Mouse (Mus musculus): ENCODE measurements around the gene Fstl5. TPM values are rescaled to one million over a fixed set of nuclear protein-coding genes. Genes with fewer than 3 reads are reported as not detected.
"Not testable (repeated sequence)": the region's sequence is repeated elsewhere in the genome, so short reads cannot be mapped to it uniquely, and the experiment has no call there.

Gene Fstl5
- total RNA-seq (2021) = not detected
- long read RNA-seq, experiment 1 = 0 reads
- long read RNA-seq, experiment 2 = 0 reads

DNA sequence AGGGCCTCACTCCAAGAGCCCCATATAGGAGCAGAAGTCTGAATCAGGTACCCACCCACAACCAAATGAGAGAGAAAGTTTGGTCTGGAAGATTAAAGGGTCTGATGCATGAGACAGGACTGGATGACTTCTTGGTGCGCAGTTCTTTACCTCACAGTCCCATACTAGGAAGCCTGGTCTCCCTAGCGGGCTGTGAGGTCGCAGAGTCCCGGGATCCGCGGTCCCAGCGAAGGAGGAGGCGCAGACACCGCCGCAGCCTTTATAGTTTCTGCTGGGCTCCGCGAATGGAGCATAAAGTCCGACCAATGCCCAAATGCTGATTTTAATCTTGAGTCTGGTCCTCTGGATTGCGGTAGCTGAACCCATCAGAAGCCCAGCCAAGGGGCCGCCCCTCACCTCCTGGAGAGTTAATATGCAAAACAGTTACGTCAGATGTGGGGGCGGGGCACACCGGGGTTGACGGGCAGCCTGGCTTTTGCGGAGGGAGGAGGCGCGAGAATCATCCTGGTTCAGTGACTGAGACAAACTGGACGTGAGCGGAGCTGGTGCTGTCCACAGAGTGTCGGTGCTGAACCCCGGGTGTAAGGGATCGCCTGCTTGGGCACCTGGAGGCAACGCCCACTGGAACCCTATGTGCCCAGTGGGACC, at the start of gene Fstl5:
TSS of gene Fstl5 (plus strand) at position 211 of the 648 bp plus-strand sequence.
- no peak for DNase-seq

DNA sequence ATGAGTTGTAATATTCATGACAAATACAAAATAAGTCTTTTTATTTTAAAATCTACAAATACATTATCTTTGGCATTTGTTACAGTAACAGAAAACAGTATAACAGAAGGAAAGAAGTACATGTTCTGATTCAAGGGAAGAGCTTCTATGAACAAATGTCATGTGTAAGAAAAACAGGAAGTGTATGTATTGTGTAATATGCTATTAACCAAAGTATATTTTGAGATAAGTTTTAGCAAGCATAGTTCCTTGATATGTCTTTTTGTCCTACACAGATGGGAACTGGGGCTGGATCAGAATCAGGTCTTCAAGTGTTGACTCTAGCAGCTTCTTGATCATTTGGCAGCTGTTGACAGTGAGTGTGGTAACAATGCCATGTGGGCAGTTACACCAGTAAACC, 48.5 kb upstream of the Fstl5 start:
- no peak for DNase-seq

DNA sequence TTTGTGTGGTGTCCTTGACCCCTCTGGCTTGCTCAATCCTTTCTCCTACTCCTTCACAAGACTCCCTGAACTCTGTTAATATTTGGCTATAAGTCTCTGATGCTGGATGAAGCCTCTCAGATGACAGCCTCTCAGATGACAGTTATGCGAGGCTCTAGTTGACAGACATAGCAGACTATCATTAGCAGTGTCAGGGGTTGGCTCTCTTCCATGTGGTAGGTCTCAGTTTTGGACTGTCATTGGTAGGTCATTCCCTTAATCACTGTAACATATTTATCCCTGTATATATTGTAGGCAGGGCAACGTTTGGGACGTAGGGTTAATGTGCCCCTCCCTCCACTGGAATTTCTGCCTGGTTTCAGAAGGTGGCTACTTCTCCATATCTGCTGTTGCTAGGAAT, 22.9 kb upstream of the Fstl5 start:
- no peak for DNase-seq

DNA sequence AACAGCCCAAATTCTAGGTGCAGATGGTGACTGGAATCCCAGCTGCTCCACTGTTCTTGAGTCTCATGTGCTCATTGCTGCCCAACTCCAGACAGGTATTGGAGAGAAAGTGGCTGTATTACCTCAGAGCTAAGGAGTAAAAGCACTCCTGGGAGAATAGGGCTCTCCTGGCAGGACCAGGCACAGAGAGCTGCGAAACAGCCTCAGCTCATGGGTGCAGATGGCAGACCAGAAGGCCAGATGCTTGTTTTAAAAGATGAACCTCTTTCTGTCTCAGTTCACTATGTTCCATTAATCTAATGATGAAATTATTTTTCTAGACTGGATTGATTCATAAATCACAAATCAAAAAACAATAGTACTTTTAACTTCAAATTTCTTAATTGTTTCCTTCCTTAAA, 12.1 kb upstream of the Fstl5 start:
- no peak for DNase-seq

DNA sequence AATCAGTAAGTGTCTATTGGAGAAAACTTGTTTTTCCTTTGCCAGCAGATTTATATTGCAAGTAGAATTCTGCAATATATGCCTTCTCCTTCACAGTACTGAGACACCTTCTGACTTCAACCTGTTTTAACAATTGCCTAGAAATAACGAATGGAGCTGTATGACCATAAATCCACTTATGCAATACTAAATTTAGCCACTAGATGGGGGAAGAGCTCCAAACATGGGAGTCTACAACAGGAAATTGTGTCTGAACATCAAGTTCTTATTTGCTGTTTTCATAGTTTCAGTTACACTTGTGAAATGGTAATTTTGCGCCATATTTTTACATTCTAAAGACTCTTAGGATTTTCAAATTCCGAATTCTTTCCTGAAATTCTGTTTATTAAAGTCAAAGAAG, 6.2 kb upstream of the Fstl5 start:
- no peak for DNase-seq

DNA sequence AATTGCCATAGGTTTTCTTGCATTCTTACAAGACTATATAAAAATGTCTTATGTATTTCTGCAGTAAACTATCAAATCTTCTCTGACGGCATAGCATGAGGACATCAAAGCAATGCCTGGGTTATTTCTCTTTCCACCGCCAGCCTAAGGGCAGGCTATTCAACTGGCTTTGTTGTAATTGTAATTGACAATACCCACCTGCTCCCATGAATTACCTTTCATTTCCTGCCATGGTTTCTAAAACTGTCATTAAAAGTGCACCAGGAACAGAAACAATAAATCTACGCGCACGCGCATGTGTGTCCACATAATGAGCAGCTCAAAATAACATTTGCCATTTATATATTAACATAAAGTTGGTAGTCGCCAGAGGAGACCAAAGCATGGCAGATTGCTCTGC, 1.2 kb upstream of the Fstl5 start:
- DNase-seq = no peak

DNA sequence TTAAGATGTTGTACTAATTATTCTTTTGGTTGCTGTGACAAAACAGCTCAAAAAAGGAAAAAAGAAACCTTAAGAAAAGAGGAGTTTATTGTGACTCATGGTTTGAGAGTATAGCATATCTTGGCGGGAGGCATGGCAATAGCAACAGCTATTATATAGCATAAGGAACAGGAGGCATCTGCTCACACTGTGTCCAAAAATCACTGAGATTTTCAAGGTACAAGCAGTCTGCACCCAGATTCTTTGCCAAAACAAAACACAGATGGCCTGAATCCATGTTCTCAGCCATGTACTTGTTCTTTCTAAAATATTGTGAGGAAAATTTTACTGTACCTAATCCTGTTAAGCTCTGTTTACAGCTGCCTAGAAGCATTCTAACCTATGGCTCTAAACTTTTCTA, 66.4 kb downstream of the Fstl5 start:
- no peak for DNase-seq

DNA sequence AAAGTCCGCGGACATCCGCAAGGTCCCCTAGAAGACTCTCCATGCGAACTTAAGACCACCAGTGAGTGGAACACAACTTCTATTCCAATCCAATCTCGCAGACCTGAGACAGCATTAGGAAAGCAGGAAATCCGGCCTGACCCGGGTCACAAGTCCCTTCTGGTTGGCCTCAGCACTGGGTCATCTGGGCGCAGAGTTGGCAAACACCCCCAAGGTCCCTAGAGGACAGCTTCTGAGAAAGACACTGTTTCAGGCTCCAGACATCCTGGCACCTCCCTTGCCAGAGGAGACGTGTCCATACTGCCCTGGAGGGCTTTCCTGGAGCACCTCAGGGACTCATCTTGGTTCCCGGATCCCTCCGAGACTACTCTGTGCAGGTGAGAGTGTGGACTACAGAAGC, 73.8 kb downstream of the Fstl5 start:
- DNase-seq = no peak

DNA sequence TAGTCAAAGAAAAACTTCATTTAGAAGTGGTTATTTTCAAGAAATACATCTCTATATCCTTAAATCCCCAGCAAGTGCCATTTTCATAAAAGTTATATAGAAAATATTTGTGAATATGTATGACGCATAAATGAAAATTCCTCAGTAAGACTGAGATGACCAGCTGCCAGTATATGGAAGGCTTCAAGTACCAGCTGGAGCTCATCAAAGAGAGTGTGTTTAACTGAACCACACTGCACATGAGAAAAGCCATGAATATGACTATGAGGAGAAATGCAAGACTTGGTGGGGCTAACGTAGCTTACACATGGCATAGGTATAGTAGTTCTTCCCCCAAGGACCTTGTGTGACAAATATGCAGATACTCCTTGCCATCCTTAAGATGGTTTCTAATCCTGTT, 164.8 kb downstream of the Fstl5 start:
- DNase-seq = no peak

DNA sequence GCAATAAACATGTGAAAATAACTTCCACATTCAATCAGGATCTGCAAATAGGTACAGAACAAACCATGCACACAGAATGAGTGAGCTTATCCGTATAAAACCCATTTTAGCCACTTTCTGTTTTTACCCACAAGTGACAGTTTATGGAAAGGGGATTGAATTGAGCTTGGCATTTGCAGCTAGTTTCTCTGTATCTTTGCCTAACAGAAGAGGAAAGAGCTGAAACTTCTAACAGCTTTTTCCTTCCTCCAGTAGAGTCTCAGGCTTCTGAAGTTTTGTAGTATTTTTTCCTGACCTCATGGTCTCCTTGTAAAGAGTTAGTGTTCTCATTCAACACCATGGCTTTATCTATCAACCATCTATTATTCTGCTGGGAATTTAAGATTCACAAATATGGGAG, 177.3 kb downstream of the Fstl5 start:
- DNase-seq = no peak

DNA sequence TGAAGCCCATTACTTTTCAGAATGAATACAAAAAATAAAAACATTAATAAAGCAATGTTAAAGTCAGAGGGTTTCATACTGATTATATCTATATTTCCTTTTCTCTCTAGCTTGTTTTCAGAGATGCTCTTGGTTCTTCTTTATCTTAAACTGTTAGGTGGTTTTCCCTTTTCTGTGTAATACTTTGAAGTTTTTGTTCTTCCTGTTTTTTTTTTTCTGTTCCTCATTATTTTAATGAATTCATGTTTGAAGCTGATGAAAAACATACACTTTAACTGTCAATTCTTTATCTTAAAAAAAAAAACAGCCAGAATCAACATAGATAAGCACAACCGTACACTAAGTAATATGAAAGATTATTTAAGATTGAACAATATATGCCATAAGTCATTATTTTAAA, 218.9 kb downstream of the Fstl5 start:
- no peak for DNase-seq

DNA sequence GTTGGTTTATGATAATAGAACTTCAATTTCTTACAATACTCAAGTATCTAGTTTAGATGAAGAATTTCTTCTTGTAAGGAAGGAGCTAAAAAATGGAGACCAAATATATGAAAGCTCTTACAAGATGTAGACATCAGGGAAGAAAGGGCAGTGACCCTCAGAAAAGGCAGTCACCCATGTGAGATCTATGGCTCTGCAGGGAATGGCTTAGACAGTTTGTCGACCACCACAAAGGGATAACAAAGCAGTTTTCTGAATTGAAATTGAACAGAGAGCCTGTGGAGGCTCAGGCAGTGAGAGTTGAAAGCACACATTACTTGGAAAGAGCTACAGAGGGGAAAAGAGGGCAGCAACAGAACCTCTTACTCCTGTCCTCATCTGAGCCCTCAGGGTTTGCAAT, 220.3 kb downstream of the Fstl5 start:
- no peak for DNase-seq

DNA sequence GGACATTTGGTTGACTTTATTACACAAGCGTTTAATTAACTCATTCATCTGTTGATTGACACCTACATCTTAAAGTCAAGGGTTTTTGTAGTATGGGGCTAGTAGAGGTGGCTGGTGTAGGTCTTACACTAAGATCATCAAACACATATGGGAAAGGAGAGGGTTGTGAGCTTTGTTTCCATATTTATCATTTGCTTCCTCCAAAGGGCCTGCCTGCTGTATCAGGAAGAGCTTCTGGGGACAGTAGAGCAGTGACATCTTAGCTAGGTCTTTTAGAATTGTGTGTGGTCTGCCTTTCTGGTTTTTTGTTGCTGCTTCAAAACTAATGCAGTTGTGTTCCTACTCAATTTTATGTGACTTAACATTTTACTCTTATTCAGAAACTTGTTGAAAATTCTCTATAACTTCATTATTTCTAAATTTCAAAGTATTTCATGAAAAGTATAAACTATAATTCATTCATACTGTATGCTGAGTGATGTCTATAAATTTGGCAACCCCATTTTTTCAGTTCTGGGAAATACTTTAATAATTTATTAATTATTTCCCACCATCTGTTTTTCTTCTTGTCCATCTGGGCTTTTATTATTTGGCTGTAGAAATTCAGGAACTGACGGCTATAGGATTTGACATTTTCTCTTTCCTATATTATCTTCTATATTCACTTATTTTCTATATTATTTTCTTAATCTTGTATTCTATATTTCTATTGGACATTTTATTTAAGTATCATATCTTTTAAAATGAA, 227.1 kb downstream of the Fstl5 start:
- DNase-seq = no peak

DNA sequence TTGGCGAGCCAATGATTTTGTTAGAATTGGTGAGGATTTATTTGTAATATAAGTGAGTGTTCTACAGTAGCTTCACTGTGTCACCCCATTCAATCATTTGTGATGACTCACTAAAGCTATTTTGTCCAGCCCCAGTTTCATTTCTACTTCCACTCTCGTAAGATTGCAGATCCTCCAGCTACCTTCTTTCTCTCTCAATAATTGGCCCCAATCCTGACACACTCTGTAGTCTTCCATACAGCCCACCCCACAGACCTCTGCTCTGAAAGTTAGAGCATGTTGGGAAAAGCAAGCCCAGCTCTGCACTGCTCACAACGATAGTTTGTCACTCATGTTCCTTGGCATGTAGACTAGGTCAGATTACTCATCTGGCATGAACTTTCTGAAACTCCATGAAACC, 242.9 kb downstream of the Fstl5 start:
- no peak for DNase-seq

DNA sequence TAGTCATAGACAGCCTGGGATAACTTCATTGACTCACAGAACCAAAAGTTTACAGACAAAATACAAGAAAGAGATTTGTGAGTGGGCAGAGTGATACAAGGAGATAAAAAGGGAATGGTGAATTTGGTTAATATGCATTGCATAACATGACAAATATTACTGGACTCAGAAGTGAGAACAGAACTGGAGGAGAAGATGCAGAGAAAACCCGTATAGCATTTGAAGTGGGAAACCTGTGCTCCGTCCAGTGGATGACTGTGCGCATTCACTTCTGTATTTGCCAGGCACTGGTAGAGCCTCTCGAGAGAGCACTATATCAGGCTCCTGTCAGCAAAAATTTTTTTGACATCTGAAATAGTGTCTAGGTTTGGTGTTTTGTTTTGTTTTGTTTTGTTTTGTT, 245.5 kb downstream of the Fstl5 start:
- no peak for DNase-seq

DNA sequence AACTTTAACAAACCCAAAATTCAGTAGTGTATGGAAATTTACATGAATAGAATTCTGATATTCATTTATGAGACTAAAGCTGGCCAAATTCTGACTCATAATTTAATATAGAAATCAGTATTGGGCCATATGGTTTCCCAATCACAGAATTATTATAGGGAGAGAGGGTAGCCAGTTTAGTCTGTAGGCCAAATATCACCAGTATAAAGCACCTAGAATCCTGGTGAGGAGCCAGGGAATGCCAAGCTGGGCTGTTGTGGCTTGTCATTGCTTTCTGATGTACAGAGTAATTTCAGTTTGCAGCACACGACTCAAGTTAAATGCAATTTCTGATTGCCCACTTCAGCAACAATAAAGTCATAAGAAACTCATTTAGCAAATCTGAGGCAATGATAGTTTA, 248.4 kb downstream of the Fstl5 start:
- DNase-seq = no peak

DNA sequence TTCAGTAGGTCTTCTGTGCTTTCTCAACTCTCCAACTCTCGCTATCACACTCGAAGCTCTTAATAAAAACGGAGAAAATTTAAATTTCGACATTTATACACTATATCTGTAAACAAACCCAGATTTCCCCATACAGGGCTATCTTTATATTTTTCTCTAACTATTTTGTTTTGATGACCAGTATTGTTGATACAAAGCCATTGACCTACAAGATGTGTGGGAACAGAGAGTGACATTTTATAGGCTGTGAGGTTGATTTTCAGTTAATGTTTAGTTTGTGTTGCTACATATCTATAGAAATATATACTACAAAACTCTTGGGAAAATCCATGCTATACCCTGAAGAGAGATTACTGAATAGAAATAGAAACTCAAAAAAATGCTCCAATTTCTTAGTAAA, 262.9 kb downstream of the Fstl5 start:
- no peak for DNase-seq

DNA sequence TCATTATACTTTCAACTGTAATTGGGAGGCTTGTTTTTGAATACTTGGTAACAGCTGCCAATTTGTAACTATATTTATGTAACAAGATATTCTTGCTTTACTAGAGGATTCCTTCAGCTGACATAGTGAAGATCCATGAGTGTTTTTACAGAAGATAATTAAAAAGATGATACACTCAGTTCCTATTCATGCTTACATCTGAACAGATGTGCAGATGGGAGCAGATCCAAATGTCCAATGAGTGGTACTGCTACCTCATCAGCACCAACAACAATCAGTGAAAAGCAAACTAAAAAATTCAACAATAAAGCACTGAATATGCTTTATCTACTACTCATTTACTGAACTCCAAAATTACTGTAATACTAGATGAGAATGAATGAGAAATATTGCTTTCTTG, 292.9 kb downstream of the Fstl5 start:
- no peak for DNase-seq

DNA sequence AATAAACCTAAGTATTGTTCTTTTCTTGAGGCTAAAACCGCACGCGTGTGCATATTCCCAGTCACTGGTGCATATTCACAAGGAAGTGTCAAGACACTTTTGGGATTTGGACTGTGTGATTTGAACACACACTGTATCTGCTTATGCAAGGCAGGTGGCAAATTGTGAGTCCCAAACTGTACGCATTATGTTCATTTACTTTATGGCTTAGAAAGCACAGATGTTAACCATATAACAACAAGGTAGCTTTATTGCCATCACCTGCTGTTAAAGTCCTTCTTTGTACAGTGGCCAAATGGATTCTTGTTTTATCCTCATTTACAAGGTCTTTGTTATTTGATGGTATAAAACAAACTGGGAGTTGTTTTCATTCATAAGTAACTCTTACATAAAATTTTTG, 295.8 kb downstream of the Fstl5 start:
- DNase-seq = no peak

DNA sequence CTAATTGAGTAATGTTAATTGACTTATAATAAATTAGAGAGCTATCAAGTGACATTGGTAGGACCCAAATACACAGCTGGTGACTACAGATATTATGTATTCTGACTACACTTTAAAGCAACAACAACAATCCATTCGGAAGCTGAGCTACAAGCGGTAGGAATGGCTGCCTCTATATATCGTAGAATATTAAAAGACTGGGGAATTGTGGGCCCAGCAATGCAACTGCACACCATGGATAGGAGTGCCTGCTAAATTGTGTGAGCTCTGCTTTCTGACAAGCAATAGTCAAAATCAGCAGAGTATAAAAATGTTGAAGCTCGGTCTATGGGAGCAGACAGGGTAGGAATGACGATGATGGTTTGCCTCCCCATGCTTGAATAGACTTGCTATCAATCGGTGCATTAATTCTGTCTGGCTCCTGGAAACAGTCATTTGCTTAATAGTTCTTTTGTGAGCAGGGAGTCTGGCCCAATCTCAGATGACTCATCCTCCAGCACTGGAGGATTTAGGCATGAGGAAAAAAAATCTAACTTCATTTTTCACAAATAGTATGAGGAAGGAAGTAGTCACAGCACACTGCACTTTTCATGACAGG, 354.8 kb downstream of the Fstl5 start:
- DNase-seq = no peak

DNA sequence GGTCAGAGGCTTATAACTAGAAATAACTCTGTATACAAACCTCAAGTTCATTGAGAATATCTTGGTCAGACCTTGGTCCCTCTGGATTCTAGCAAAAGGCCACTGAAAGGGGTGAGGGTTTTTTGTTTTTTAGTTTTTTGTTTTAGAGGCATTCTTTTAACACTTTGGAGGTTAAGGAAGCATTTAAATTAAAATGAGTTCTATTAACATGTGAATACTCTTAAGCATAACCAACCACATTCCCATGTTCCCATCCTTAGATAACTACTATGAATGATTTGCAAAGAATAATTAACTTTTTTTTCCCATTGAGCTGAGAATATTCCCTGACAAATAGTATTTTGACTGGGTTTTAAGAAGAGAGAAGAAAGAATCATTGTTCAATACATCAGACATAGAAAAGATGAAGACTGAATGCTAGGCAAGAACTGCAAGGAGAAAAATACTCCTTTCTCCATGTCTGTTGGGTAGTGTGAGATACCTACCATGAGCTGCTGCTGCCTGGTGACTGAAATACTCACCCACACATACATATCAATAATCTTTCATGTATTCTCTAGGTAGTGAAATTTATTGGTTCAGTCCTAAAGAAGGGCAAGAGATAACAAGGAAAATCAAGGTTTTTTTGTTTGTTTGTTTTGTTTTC, 393.3 kb downstream of the Fstl5 start:
- DNase-seq = no peak

DNA sequence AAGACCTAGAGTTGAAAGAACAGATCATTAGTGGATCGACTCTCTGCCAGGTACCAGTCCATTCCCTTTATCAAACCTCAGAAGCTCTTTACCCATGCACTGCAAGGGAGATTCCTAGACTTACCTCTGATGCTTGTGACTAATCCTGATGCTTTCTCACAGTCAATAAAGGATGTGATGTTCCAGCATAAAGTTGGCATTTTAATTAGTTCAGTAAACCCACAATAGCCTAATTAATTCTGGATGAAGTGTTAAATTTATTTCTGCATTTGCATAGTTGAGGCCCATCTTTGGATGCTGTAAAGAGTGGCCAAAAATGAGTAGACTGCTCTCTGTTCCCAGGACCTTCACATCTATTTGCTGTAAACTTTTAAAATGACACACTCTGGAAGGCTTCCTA, 394.1 kb downstream of the Fstl5 start:
- no peak for DNase-seq

DNA sequence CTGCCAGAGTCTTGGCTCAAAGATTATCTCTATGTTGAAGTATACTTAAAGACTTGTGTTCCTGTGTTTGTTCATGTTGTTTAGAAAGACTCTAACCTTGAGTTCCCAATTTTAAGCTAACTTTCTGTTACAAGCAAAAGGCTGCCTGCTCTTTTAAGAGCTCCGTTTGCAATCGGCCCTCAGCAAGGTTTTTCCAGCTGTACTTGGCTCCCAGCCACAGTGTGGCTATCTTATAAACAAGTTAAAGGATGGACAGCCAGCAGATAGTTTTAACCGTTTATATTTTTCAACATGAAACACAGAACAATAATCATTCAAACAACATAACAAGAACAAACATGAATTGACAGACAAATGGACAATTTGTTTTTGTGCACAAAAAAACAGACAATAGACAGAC, 433.8 kb downstream of the Fstl5 start:
- not testable (repeated sequence) for DNase-seq
